Mouse (Mus musculus): Measurements from ENCODE around the gene Mybpc1.
"Not testable (repeated sequence)": the region's sequence is repeated elsewhere in the genome, so short reads cannot be mapped to it uniquely, and the experiment has no call there.

Mybpc1 gene

GRCm38 (mm10) chr10:88492658-88493057, 112.3 kb downstream of the Mybpc1 start:
- DNase-seq: no peak

DNA sequence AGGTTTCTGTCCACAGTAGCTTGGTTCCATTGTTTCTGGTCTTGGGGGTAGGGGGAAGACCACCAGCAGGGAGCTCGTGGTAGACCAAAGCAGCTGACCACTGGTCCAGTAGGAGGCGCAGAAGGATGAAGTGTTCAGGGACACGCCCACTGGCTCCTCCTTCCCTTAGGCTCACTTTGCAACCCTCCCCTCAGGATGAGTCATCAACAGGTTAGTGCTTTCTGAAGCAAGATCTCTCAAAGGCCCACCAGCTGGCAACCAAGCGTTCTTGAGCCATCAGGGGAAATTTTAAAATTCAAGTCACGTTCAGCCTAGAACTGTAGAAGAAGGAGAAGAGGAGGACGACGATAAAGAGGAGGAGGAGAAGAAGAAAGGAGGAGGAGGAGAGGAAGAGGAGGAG, 113.3 kb downstream of the Mybpc1 start:
- DNase-seq: no peak

- DNase-seq: no peak
These were observed 116.3 kb downstream of the Mybpc1 start for GRCm38 (mm10) chr10:88488629-88489028.

GRCm38 (mm10) chr10:88482866-88483265, 122.1 kb downstream of the Mybpc1 start:
- not testable (repeated sequence) for DNase-seq
